Mouse (Mus musculus): ENCODE data around the gene Selenos. TPM values are rescaled to one million over a fixed set of nuclear protein-coding genes. Genes with fewer than 3 reads are reported as not detected.

The Selenos gene
- total RNA-seq, 2 experiments from 2014 or later = 129 to 185 TPM

Other genes starting within 250 kb of the Selenos start
- gene Pcsk6, start 217.9 kb upstream of the Selenos start, total RNA-seq (2014; fragmentation: Nextera tagmentation) = not detected in 2 replicates
- gene Pcsk6, start 217.9 kb upstream of the Selenos start, total RNA-seq (2017) = not detected in 2 replicates
- not detected in 2 replicates for gene Gm45213, start 36.0 kb upstream of the Selenos start, total RNA-seq (2014; fragmentation: Nextera tagmentation)
- not detected in 2 replicates for gene Gm45213, start 36.0 kb upstream of the Selenos start, total RNA-seq (2017)
- gene Snrpa1, start 20.6 kb upstream of the Selenos start, total RNA-seq (2014; fragmentation: Nextera tagmentation) = 137 and 142 TPM in 2 replicates
- gene Snrpa1, start 20.6 kb upstream of the Selenos start, total RNA-seq (2017) = 132 and 144 TPM in 2 replicates
- 41.8 and 47.6 TPM in 2 replicates for gene Chsy1, start 29.9 kb downstream of the Selenos start, total RNA-seq (2014; fragmentation: Nextera tagmentation)
- gene Chsy1, start 29.9 kb downstream of the Selenos start, total RNA-seq (2017) = 69.2 and 79.4 TPM in 2 replicates

All from granulocyte monocyte progenitor cell, adult 5-6 weeks (primary cell).